10 mouse cellular contexts compared by ENCODE assay signal in genomic region chr5:53593080-53593688, GRCm38 (mm10).
DNase-seq lines count a peak whose midpoint lies in the region; ATAC-seq and TF ChIP-seq lines count a peak whose summit lies in the region.
"Had no signal": no experiment of that assay in that cellular context is flagged by ENCODE, and none has a peak within 500 bp of the region (broad histone marks: within the 10 kb centered on the region; RNA-seq: fewer than 3 reads in every experiment).

No protein-coding gene starts in this region.

- no peak overlapping the region for H3K4me3 ChIP-seq in intestine, postnatal 0 days (ENCODE audit: low read depth, low read length)
- no peak overlapping the region for H3K4me3 ChIP-seq in intestine, embryonic 16.5 days (ENCODE audit: low read length)
- peak overlapping the region; percentile 63 for H3K4me3 ChIP-seq in C2C12 (ENCODE audit: insufficient read depth, poor library complexity, severe bottlenecking)
- no peak overlapping the region for H3K4me3 ChIP-seq in embryonic facial prominence, embryonic 13.5 days
- H3K4me3 ChIP-seq in macrophage (ENCODE audit: inconsistent target), result peak overlapping the region; percentile 85

- TF ChIP-seq CTCF in intestine, postnatal 0 days (IDR thresholded peaks at IDR 0.05; ENCODE audit: low read depth), result 0 out of 2 replicates have a peak, but pooled peaks have one; percentile 2
- TF ChIP-seq CTCF in C2C12 (IDR thresholded peaks at IDR 0.05; ENCODE audit: control insufficient read depth, insufficient read depth, insufficient read length), result no peak

- H3K9ac ChIP-seq in intestine, postnatal 0 days (ENCODE audit: low read depth, low read length), result no peak overlapping the region
- H3K9ac ChIP-seq in intestine, embryonic 16.5 days (ENCODE audit: low read depth, low read length), result no peak overlapping the region
- no peak overlapping the region for H3K9ac ChIP-seq in embryonic facial prominence, embryonic 13.5 days

- peaks cover 81% of the 10 kb centered on the region for H3K79me2 ChIP-seq in C2C12 (ENCODE audit: control insufficient read depth, insufficient read depth)
- peaks cover 77% of the 10 kb centered on the region for H3K79me2 ChIP-seq in macrophage (ENCODE audit: inconsistent target)

- no peaks in the 10 kb centered on the region for H3K27me3 ChIP-seq in intestine, postnatal 0 days (replicated peaks; ENCODE audit: control insufficient read depth, insufficient read depth, low read length)
- H3K27me3 ChIP-seq in intestine, embryonic 16.5 days (replicated peaks; ENCODE audit: control insufficient read depth, insufficient read depth, low read length), result no peaks in the 10 kb centered on the region
- H3K27me3 ChIP-seq in C2C12 (ENCODE audit: control insufficient read depth, insufficient read depth, insufficient read length), result no peaks in the 10 kb centered on the region
- H3K27me3 ChIP-seq in embryonic facial prominence, embryonic 13.5 days, result no peaks in the 10 kb centered on the region

- H3ac ChIP-seq in C2C12 (ENCODE audit: control insufficient read depth, insufficient read length, low read depth), result no peak overlapping the region

- H3K36me3 ChIP-seq in intestine, postnatal 0 days (ENCODE audit: control insufficient read depth, insufficient read depth), result no peaks in the 10 kb centered on the region
- no peaks in the 10 kb centered on the region for H3K36me3 ChIP-seq in intestine, embryonic 16.5 days (ENCODE audit: control insufficient read depth, insufficient read depth, low read length)
- H3K36me3 ChIP-seq in C2C12 (ENCODE audit: control insufficient read depth, insufficient read depth), result no peaks in the 10 kb centered on the region
- H3K36me3 ChIP-seq in embryonic facial prominence, embryonic 13.5 days, result no peaks in the 10 kb centered on the region
- no peaks in the 10 kb centered on the region for H3K36me3 ChIP-seq in macrophage (ENCODE audit: inconsistent target)

- no peak for DNase-seq in frontal cortex, postnatal 14 days (ENCODE audit: low spot score in 2 of 2)
- no peak for DNase-seq in right cerebral cortex, adult 2 months (ENCODE audit: low spot score in 2 of 2)
- DNase-seq in right cerebral cortex, postnatal 14 days, result no peak
- DNase-seq: cerebellum, adult 11 months; spleen, adult 18-20 months had no signal

- no peak overlapping the region for H3K27ac ChIP-seq in intestine, postnatal 0 days (ENCODE audit: low read depth, low read length)
- no peak overlapping the region for H3K27ac ChIP-seq in intestine, embryonic 16.5 days (ENCODE audit: low read length)
- H3K27ac ChIP-seq in embryonic facial prominence, embryonic 13.5 days, result no peak overlapping the region
- peak overlapping the region; percentile 94 for H3K27ac ChIP-seq in macrophage

- ATAC-seq in intestine, postnatal 0 days, result no peak
- ATAC-seq in intestine, embryonic 16.5 days, result no peak
- ATAC-seq in embryonic facial prominence, embryonic 13.5 days (ENCODE audit: insufficient number of reproducible peaks, insufficient read depth, low FRiP score, low TSS enrichment, low read depth), result no peak

- no peaks in the 10 kb centered on the region for H3K4me1 ChIP-seq in intestine, postnatal 0 days (replicated peaks; ENCODE audit: control insufficient read depth, insufficient read depth, low read length)
- peaks cover 10% of the 10 kb centered on the region for H3K4me1 ChIP-seq in intestine, embryonic 16.5 days (ENCODE audit: control insufficient read depth, insufficient read depth, low read length)
- peaks cover 30% of the 10 kb centered on the region for H3K4me1 ChIP-seq in embryonic facial prominence, embryonic 13.5 days

- H3K79me3 ChIP-seq in C2C12 (ENCODE audit: low read depth), result peaks cover 75% of the 10 kb centered on the region

- WGBS in intestine, postnatal 0 days, result 69% methylated on average over 5 of the region's 5 CpGs
- WGBS in intestine, embryonic 16.5 days, result 66% methylated on average over 5 of the region's 5 CpGs
- WGBS in embryonic facial prominence, embryonic 13.5 days, result 78% methylated on average over 5 of the region's 5 CpGs
- 72% methylated on average over 5 of the region's 5 CpGs for WGBS in macrophage (ENCODE audit: missing documents)

- no peaks in the 10 kb centered on the region for H3K9me3 ChIP-seq in intestine, postnatal 0 days (ENCODE audit: control insufficient read depth)
- H3K9me3 ChIP-seq in intestine, embryonic 16.5 days (ENCODE audit: control insufficient read depth, low read length), result no peaks in the 10 kb centered on the region
- H3K9me3 ChIP-seq in embryonic facial prominence, embryonic 13.5 days, result no peaks in the 10 kb centered on the region

- H3K4me2 ChIP-seq in intestine, postnatal 0 days (replicated peaks; ENCODE audit: low read depth), result no peak overlapping the region
- H3K4me2 ChIP-seq in intestine, embryonic 16.5 days (ENCODE audit: low read depth, low read length), result no peak overlapping the region
- H3K4me2 ChIP-seq in embryonic facial prominence, embryonic 13.5 days, result peak overlapping the region; percentile 73

TF ChIP-seq in C2C12, 6 proteins besides CTCF, POLR2A, EP300 and RAD21:
- TF ChIP-seq FOSL1 (IDR thresholded peaks at IDR 0.05; ENCODE audit: insufficient read depth, low read length, poor library complexity, severe bottlenecking), result no peak
- TF ChIP-seq MAX (IDR thresholded peaks at IDR 0.05), result no peak
- no peak for TF ChIP-seq USF1 (IDR thresholded peaks at IDR 0.05; ENCODE audit: low read depth)
- TF ChIP-seq MYOD1 (IDR thresholded peaks at IDR 0.05; ENCODE audit: control insufficient read depth, insufficient read length, low read depth), result no peak
- no peak for TF ChIP-seq CEBPB (IDR thresholded peaks at IDR 0.05; ENCODE audit: low read depth)
- no peak for TF ChIP-seq MYOG (IDR thresholded peaks at IDR 0.05; ENCODE audit: control insufficient read depth, extremely low read depth, insufficient read length)

Comparison
In these comparisons a context has a peak if more than half of its experiments do, and no peak if none do; other contexts are left out.
1. H3K4me3 ChIP-seq: peak in C2C12 (single experiment) and macrophage (single experiment); none in intestine, postnatal 0 days (single experiment), intestine, embryonic 16.5 days (single experiment) and embryonic facial prominence, embryonic 13.5 days (single experiment).